Mouse (Mus musculus): ENCODE data around the gene Surf6. TPM values are rescaled to one million over a fixed set of nuclear protein-coding genes. Genes with fewer than 3 reads are reported as not detected.
A peak's percentile ranks its signal among the peaks of the same experiment; 100 is the strongest.

The Surf6 gene
- polyA plus RNA-seq, 1 experiment from 2014 or later: 15.4 TPM

DNA sequence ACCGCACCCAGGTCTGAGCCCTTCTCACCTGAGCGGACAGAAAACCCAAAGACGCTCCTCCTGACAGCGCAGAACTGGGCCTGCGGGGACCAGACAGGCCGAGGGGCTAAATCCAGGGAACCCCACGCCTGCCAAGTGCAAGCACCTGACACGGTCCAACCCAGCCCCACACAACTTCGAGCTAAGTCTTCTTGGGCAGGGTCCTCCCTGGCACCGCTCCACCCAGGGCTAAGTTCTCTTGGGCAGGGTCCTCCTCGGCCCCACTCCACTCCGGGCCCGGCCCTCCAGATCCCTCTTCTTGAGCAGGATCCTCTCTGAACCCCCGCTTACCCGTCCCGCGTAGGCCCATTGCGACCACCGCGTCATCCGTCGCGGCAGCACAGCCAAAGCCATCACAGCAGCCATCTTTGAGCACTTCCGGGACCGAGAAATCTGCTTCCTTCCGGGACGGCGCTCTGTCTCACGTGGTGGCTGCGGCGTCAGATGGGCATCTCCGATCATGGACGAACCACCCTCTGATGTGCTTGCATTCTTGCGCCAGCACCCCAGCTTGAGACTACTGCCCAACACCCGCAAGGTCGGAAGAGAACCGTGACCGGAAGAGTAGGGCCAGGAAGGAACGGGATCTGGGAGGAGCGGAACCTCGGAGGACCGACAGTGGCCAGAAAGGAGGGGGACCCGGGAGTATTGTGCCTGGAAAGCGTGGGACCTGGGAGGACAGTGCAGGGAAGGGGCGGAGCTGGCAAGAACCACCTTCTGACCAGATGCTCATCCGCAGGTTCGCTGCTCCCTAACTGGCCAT, 13.4 kb upstream of the Surf6 start, which contains the start of the genes Surf2 and Surf1:
Gene Surf2 (plus strand): TSS at position 441 of the 802 bp plus-strand sequence.
Gene Surf1 (minus strand): TSS at position 604 of the 802 bp plus-strand sequence.
- Histone ChIP-seq H3K9ac (ENCODE audit: low read length) (peak within 1 kb of the TSS; percentile 83), H3K27me3 (replicated peaks; ENCODE audit: control insufficient read depth, insufficient read depth, low read length) (no peaks in the 10 kb centered on the region), H3K9me3 (replicated peaks; ENCODE audit: control insufficient read depth, low read length) (no peaks in the 10 kb centered on the region), H3K4me3 (ENCODE audit: low read depth, low read length) (peak within 1 kb of the TSS; percentile 67), H3K4me2 (ENCODE audit: low read length) (peak within 1 kb of the TSS; percentile 99), H3K4me1 (ENCODE audit: control insufficient read depth, insufficient read depth, low read length) (peaks cover 28% of the 10 kb centered on the region), H3K27ac (ENCODE audit: low read depth, low read length) (peak within 1 kb of the TSS; percentile 67; the same call in 1 of the 2 replicates), H3K36me3 (ENCODE audit: control insufficient read depth, insufficient read depth, low read length) (peaks cover 74% of the 10 kb centered on the region)
- DNase-seq (ENCODE audit: low spot score) (peak; percentile 88), ATAC-seq (peak; percentile 83)
- WGBS: 3% methylated on average over 47 of the region's 47 CpGs

GRCm38 (mm10) chr2:26914148-26914941, 11.7 kb upstream of the Surf6 start:
- no peak for DNase-seq (ENCODE audit: low spot score)

GRCm38 (mm10) chr2:26913416-26914147, 10.9 kb upstream of the Surf6 start:
- Histone ChIP-seq H3K36me3 (ENCODE audit: control insufficient read depth, insufficient read depth, low read length) (peaks cover 48% of the 10 kb centered on the region), H3K27ac (ENCODE audit: low read depth, low read length) (no peak overlapping the region), H3K9ac (ENCODE audit: low read length) (no peak overlapping the region), H3K4me3 (ENCODE audit: low read depth, low read length) (no peak overlapping the region), H3K9me3 (replicated peaks; ENCODE audit: control insufficient read depth, low read length) (no peaks in the 10 kb centered on the region), H3K27me3 (replicated peaks; ENCODE audit: control insufficient read depth, insufficient read depth, low read length) (no peaks in the 10 kb centered on the region), H3K4me2 (ENCODE audit: low read length) (no peak overlapping the region), H3K4me1 (ENCODE audit: control insufficient read depth, insufficient read depth, low read length) (peaks cover 36% of the 10 kb centered on the region)
- no peak for DNase-seq (ENCODE audit: low spot score)
- ATAC-seq: no peak
- 84% methylated on average over 17 of the region's 17 CpGs for WGBS

More at GRCm38 (mm10) chr2:26914148-26914941, 11.7 kb upstream of the Surf6 start:
- Histone ChIP-seq H3K9me3 (replicated peaks; ENCODE audit: control insufficient read depth, low read length) (no peaks in the 10 kb centered on the region), H3K9ac (ENCODE audit: low read length) (no peak overlapping the region), H3K36me3 (ENCODE audit: control insufficient read depth, insufficient read depth, low read length) (peaks cover 56% of the 10 kb centered on the region), H3K4me3 (ENCODE audit: low read depth, low read length) (no peak overlapping the region), H3K27me3 (replicated peaks; ENCODE audit: control insufficient read depth, insufficient read depth, low read length) (no peaks in the 10 kb centered on the region), H3K4me1 (ENCODE audit: control insufficient read depth, insufficient read depth, low read length) (peaks cover 28% of the 10 kb centered on the region), H3K4me2 (ENCODE audit: low read length) (no peak overlapping the region), H3K27ac (ENCODE audit: low read depth, low read length) (no peak overlapping the region)
- ATAC-seq: no peak
- 64% methylated on average over 8 of the region's 8 CpGs for WGBS

DNA sequence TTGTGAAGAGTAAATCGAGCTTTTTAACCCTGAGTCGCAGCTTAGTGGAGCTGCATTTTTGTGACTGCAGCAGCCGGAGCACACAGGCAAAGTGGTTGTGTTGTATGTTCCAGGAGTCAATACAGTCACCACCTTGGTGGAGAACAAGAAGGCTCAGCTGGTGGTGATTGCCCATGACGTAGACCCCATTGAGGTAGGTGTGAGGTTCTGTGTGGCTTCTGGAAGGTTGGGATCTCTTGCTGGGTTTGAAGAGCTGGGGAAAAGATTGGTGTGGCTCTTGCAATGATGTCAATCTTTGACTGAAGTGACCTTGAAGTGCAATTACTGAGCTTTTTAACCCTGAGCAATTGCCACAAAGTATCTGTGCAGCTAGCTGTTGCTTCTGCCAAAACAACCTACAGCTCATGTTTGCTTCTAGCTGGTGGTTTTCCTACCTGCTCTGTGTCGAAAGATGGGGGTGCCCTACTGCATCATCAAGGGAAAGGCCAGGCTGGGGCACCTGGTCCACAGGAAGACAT, 9.6 kb upstream of the Surf6 start:
- peak overlapping the region; percentile 99 for H3K4me2 ChIP-seq (ENCODE audit: low read length)
- no peaks in the 10 kb centered on the region for H3K9me3 ChIP-seq (replicated peaks; ENCODE audit: control insufficient read depth, low read length)
- no peak overlapping the region for H3K27ac ChIP-seq (ENCODE audit: low read depth, low read length)
- peaks cover 49% of the 10 kb centered on the region for H3K36me3 ChIP-seq (ENCODE audit: control insufficient read depth, insufficient read depth, low read length)
- no peaks in the 10 kb centered on the region for H3K27me3 ChIP-seq (replicated peaks; ENCODE audit: control insufficient read depth, insufficient read depth, low read length)
- peak overlapping the region; percentile 75 for H3K4me3 ChIP-seq (ENCODE audit: low read depth, low read length)
- ATAC-seq (no peak), DNase-seq (ENCODE audit: low spot score) (no peak)
- H3K9ac ChIP-seq (ENCODE audit: low read length): peak overlapping the region; percentile 86
- 65% methylated on average over 5 of the region's 5 CpGs for WGBS
- H3K4me1 ChIP-seq (ENCODE audit: control insufficient read depth, insufficient read depth, low read length): peaks cover 30% of the 10 kb centered on the region

- peak overlapping the region; percentile 86 for H3K9ac ChIP-seq (ENCODE audit: low read length)
- H3K27me3 ChIP-seq (replicated peaks; ENCODE audit: control insufficient read depth, insufficient read depth, low read length): no peaks in the 10 kb centered on the region
- H3K27ac ChIP-seq (ENCODE audit: low read depth, low read length): peak overlapping the region; percentile 92
- H3K4me1 ChIP-seq (ENCODE audit: control insufficient read depth, insufficient read depth, low read length): peaks cover 24% of the 10 kb centered on the region
- ATAC-seq (peak; percentile 60), DNase-seq (ENCODE audit: low spot score) (peak; percentile 79)
- H3K36me3 ChIP-seq (ENCODE audit: control insufficient read depth, insufficient read depth, low read length): peaks cover 60% of the 10 kb centered on the region
- H3K4me3 ChIP-seq (ENCODE audit: low read depth, low read length): peak overlapping the region; percentile 75
- peak overlapping the region; percentile 99 for H3K4me2 ChIP-seq (ENCODE audit: low read length)
- WGBS: under 1% methylated on average over 37 of the region's 37 CpGs
- H3K9me3 ChIP-seq (replicated peaks; ENCODE audit: control insufficient read depth, low read length): no peaks in the 10 kb centered on the region
Observed at GRCm38 (mm10) chr2:26910994-26911765, 8.5 kb upstream of the Surf6 start.

DNA sequence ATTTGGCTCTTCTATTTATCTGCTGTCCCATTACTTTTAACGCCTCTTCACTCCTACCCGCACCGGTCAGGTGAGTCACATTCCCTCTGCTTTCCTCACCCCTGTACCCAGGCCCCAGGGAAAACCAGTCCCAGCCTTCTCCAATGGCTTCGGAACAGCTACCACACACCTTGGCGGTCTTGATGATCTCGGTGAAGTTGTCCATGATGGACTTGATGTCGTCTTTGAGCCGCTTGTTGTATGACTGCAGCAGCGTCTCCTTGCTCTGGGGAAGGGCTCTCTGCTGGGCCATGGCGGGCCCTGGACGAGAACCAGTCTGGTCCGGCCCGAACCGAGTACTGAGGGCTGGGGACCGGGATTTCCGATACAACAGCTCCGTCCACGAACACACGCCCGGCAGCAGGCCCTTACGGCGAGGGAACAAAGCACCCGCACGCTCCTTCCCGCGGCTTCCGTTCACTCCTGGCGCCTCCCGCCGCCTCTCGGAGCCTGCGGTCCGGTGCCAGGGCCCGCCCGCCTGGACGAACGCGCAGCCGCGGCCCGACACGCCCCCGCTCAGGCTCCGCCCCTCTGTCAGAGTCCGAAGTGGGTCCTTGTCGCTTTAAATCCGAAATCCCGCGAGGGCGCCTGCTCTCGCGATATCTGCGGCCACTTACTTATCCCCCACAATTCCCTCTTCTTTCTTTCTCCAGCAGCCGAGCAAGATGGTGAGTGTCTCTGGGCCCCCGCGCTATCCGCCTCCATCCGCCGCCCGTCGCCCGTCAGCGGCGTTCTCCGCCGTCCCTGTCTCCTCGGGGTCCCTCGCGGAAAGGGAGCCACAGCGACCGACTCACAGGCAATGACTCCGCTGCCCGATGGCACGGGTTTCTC, 7.7 kb upstream of the Surf6 start, which contains the start of the genes Med22 and Rpl7a:
Gene Med22 (minus strand): TSS at position 554 of the 870 bp plus-strand sequence.
Gene Rpl7a (plus strand): TSS at position 641 of the 870 bp plus-strand sequence.
- Histone ChIP-seq H3K36me3 (ENCODE audit: control insufficient read depth, insufficient read depth, low read length) (peaks cover 69% of the 10 kb centered on the region), H3K9ac (ENCODE audit: low read length) (peak within 1 kb of the TSS; percentile 93), H3K27me3 (replicated peaks; ENCODE audit: control insufficient read depth, insufficient read depth, low read length) (no peaks in the 10 kb centered on the region), H3K9me3 (replicated peaks; ENCODE audit: control insufficient read depth, low read length) (no peaks in the 10 kb centered on the region), H3K27ac (ENCODE audit: low read depth, low read length) (peak within 1 kb of the TSS; percentile 92), H3K4me1 (ENCODE audit: control insufficient read depth, insufficient read depth, low read length) (peaks cover 18% of the 10 kb centered on the region), H3K4me3 (ENCODE audit: low read depth, low read length) (peak within 1 kb of the TSS; percentile 75), H3K4me2 (ENCODE audit: low read length) (peak within 1 kb of the TSS; percentile 99)
- ATAC-seq (peak; percentile 95), DNase-seq (ENCODE audit: low spot score) (peak; percentile 99)
- WGBS: under 1% methylated on average over 68 of the region's 74 CpGs

- peaks cover 73% of the 10 kb centered on the region for H3K36me3 ChIP-seq (ENCODE audit: control insufficient read depth, insufficient read depth, low read length)
- peak overlapping the region; percentile 93 for H3K9ac ChIP-seq (ENCODE audit: low read length)
- peak overlapping the region; percentile 75 for H3K4me3 ChIP-seq (ENCODE audit: low read depth, low read length)
- peaks cover 16% of the 10 kb centered on the region for H3K4me1 ChIP-seq (ENCODE audit: control insufficient read depth, insufficient read depth, low read length)
- H3K4me2 ChIP-seq (ENCODE audit: low read length): peak overlapping the region; percentile 75
- ATAC-seq: no peak
- H3K27me3 ChIP-seq (replicated peaks; ENCODE audit: control insufficient read depth, insufficient read depth, low read length): no peaks in the 10 kb centered on the region
- no peaks in the 10 kb centered on the region for H3K9me3 ChIP-seq (replicated peaks; ENCODE audit: control insufficient read depth, low read length)
- no peak for DNase-seq (ENCODE audit: low spot score)
- H3K27ac ChIP-seq (ENCODE audit: low read depth, low read length): no peak overlapping the region
Observed at GRCm38 (mm10) chr2:26909387-26909784, 6.7 kb upstream of the Surf6 start.

All from forebrain, embryonic 14.5 days (tissue).